Mouse (Mus musculus): ENCODE measurements at regions not wholly inside any gene's neighbourhood (a gene's known extent, or its start where the extent isn't known, plus 50 kb on each side); places are given as distances from the start of the nearest gene placed in this dataset.

GRCm38 (mm10) chr4:101354086-101354855 lies 64.8 kb upstream of the Ak4 start:
- no peak for TF ChIP-seq CTCF (IDR thresholded peaks at IDR 0.05; ENCODE audit: low read depth)
- Histone ChIP-seq H3K4me2 (ENCODE audit: low read depth) (peak overlapping the region; percentile 89), H3K9ac (peak overlapping the region; percentile 95; the same call in 1 of the 2 replicates), H3K27ac (ENCODE audit: low read depth, low read length) (no peak overlapping the region), H3K4me1 (ENCODE audit: insufficient read depth) (peaks cover 15% of the 10 kb centered on the region; the same call in 1 of the 2 replicates), H3K9me3 (ENCODE audit: low read length) (no peaks in the 10 kb centered on the region), H3K27me3 (ENCODE audit: insufficient read depth, low read length) (no peaks in the 10 kb centered on the region), H3K4me3 (ENCODE audit: low read depth, low read length) (peak overlapping the region; percentile 94), H3K36me3 (ENCODE audit: insufficient read depth) (no peaks in the 10 kb centered on the region)
- WGBS, result 24% methylated on average over 7 of the region's 7 CpGs
- DNase-seq, result no peak
- no peak for ATAC-seq

GRCm38 (mm10) chr4:101352178-101352577 lies 66.9 kb upstream of the Ak4 start:
- DNase-seq, result no peak
- H3K4me1 ChIP-seq (ENCODE audit: insufficient read depth), result 0 out of 2 replicates have a peak, but pooled peaks cover 8% of the 10 kb centered on the region
- no peak for TF ChIP-seq CTCF (IDR thresholded peaks at IDR 0.05; ENCODE audit: low read depth)

GRCm38 (mm10) chr4:101351716-101352115 lies 67.4 kb upstream of the Ak4 start:
- no peaks in the 10 kb centered on the region for H3K27me3 ChIP-seq (ENCODE audit: insufficient read depth, low read length)
- no peak overlapping the region for H3K4me3 ChIP-seq (ENCODE audit: low read depth, low read length)
- H3K9me3 ChIP-seq (ENCODE audit: low read length), result no peaks in the 10 kb centered on the region
- TF ChIP-seq CTCF (IDR thresholded peaks at IDR 0.05; ENCODE audit: low read depth), result no peak
- H3K4me1 ChIP-seq (ENCODE audit: insufficient read depth), result 0 out of 2 replicates have a peak, but pooled peaks cover 8% of the 10 kb centered on the region
- DNase-seq (no peak), ATAC-seq (no peak)
- peaks cover 7% of the 10 kb centered on the region; the same call in 1 of the 2 replicates for H3K36me3 ChIP-seq (ENCODE audit: insufficient read depth)
- no peak overlapping the region for H3K9ac ChIP-seq
- no peak overlapping the region for H3K4me2 ChIP-seq (ENCODE audit: low read depth)
- WGBS, result 95% methylated on average over 3 of the region's 3 CpGs
- H3K27ac ChIP-seq (ENCODE audit: low read depth, low read length), result no peak overlapping the region

More at GRCm38 (mm10) chr4:101352178-101352577, 66.9 kb upstream of the Ak4 start:
- WGBS, result 59% methylated on average over 4 of the region's 4 CpGs
- Histone ChIP-seq H3K9ac (no peak overlapping the region), H3K36me3 (ENCODE audit: insufficient read depth) (0 out of 2 replicates have a peak, but pooled peaks cover 4% of the 10 kb centered on the region), H3K9me3 (ENCODE audit: low read length) (no peaks in the 10 kb centered on the region), H3K27me3 (ENCODE audit: insufficient read depth, low read length) (no peaks in the 10 kb centered on the region), H3K4me3 (ENCODE audit: low read depth, low read length) (no peak overlapping the region), H3K27ac (ENCODE audit: low read depth, low read length) (no peak overlapping the region), H3K4me2 (ENCODE audit: low read depth) (no peak overlapping the region)
- ATAC-seq, result no peak

DNA sequence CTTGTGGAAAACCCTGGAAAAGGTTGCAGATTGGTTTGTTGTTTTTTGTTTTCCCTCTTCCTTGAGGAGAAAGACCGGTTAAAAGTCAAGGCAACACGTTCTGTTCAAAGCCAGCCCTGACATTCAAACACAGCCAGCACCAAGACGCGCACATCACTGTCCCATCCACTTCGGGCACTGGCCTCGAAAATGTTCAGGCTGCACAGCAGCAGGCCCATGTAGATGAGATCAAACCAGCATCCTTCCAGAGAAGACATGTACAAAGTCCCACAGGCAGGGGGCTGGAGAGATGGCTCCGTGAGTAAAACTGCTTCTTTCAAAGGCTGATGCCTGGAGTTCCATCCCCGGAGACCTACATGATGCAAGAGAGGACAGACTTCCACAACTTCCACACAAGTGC lies 68.4 kb upstream of the Ak4 start:
- H3K4me1 ChIP-seq (ENCODE audit: insufficient read depth), result 0 out of 2 replicates have a peak, but pooled peaks cover 8% of the 10 kb centered on the region
- no peak overlapping the region for H3K4me3 ChIP-seq (ENCODE audit: low read depth, low read length)
- no peaks in the 10 kb centered on the region for H3K27me3 ChIP-seq (ENCODE audit: insufficient read depth, low read length)
- no peak overlapping the region for H3K4me2 ChIP-seq (ENCODE audit: low read depth)
- H3K36me3 ChIP-seq (ENCODE audit: insufficient read depth), result peaks cover 16% of the 10 kb centered on the region
- H3K9me3 ChIP-seq (ENCODE audit: low read length), result no peaks in the 10 kb centered on the region
- no peak for TF ChIP-seq CTCF (IDR thresholded peaks at IDR 0.05; ENCODE audit: low read depth)
- ATAC-seq, result no peak
- 80% methylated on average over 8 of the region's 8 CpGs for WGBS
- no peak overlapping the region for H3K9ac ChIP-seq
- H3K27ac ChIP-seq (ENCODE audit: low read depth, low read length), result no peak overlapping the region
- no peak for DNase-seq

DNA sequence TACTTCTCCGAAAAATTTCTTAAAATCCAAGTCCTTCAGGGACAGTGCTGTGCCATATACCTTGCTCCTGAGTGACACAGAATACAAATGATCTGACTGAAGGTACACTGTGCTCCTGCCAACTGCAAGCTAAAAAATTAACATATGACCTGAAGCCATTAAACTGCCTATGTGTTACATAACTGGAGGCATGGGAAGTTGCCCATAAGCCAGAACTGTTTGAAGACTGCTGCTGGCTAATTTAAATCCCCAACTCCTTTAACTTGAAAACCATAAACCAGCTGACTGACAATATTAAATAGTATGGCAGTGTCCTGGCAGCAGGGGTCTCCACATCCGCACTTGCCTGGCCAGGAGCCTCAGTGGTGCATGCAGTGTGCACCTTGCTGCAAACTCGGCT lies 68.9 kb upstream of the Ak4 start:
- no peak for ATAC-seq
- no peak for TF ChIP-seq CTCF (IDR thresholded peaks at IDR 0.05; ENCODE audit: low read depth)
- Histone ChIP-seq H3K4me3 (ENCODE audit: low read depth, low read length) (no peak overlapping the region), H3K4me1 (ENCODE audit: insufficient read depth) (0 out of 2 replicates have a peak, but pooled peaks cover 8% of the 10 kb centered on the region), H3K4me2 (ENCODE audit: low read depth) (no peak overlapping the region), H3K27ac (ENCODE audit: low read depth, low read length) (no peak overlapping the region), H3K36me3 (ENCODE audit: insufficient read depth) (peaks cover 20% of the 10 kb centered on the region), H3K9me3 (ENCODE audit: low read length) (no peaks in the 10 kb centered on the region), H3K27me3 (ENCODE audit: insufficient read depth, low read length) (no peaks in the 10 kb centered on the region), H3K9ac (no peak overlapping the region)
- no peak for DNase-seq
- WGBS, result 85% methylated on average over 3 of the region's 3 CpGs

DNA sequence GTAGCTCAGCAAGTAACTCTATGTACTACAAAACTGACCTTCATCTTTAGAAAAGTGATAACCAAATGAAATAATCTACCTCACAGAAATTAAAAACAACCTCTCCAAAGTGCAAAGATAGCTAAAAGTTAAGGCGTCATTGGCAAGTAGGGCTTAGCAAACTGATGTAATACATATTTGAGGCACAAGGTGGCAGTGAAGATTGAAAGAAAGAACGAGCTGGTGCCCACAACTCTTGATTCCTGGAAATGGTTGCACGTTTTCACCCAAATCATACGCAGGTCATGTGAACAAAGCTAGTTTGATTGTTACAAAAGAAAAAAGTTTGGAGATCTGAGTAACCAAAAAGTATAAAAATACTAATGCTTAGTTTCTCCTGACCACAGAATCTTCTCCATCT lies 69.7 kb upstream of the Ak4 start:
- no peaks in the 10 kb centered on the region for H3K9me3 ChIP-seq (ENCODE audit: low read length)
- WGBS, result 13% methylated on average over 4 of the region's 4 CpGs
- no peak overlapping the region for H3K4me3 ChIP-seq (ENCODE audit: low read depth, low read length)
- H3K27me3 ChIP-seq (ENCODE audit: insufficient read depth, low read length), result no peaks in the 10 kb centered on the region
- H3K4me1 ChIP-seq (ENCODE audit: insufficient read depth), result 0 out of 2 replicates have a peak, but pooled peaks cover under 1% of the 10 kb centered on the region
- H3K27ac ChIP-seq (ENCODE audit: low read depth, low read length), result no peak overlapping the region
- H3K9ac ChIP-seq, result no peak overlapping the region
- peak; percentile 82 for TF ChIP-seq CTCF (IDR thresholded peaks at IDR 0.05; ENCODE audit: low read depth)
- ATAC-seq (peak; percentile 70; the same call in 1 of the 2 replicates), DNase-seq (peak; percentile 82)
- H3K4me2 ChIP-seq (ENCODE audit: low read depth), result no peak overlapping the region
- peaks cover 21% of the 10 kb centered on the region for H3K36me3 ChIP-seq (ENCODE audit: insufficient read depth)

DNA sequence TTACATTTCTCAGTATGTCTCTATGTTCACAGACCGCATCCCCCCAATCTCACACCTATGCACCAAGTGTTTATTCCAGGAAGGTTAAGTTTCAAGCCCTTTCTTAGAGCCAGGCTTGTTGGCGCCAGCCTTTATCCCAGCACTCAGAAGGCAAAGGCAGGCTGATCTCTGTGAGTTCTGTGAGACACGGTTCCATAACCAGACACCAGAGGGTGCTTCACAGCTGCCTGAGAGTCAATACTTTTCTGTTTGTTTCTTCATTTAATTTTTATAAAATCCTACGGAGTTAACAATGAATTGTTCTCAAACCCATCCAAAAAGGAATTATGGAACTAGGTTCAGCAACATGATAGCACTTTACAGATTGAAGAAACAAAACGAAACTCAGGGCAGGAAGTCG lies 71.8 kb upstream of the Ak4 start:
- 83% methylated on average over 6 of the region's 6 CpGs for WGBS
- peaks cover 31% of the 10 kb centered on the region for H3K36me3 ChIP-seq (ENCODE audit: insufficient read depth)
- H3K4me1 ChIP-seq (ENCODE audit: insufficient read depth), result no peaks in the 10 kb centered on the region
- no peak for DNase-seq
- no peaks in the 10 kb centered on the region for H3K9me3 ChIP-seq (ENCODE audit: low read length)
- peak; percentile 43 for TF ChIP-seq CTCF (IDR thresholded peaks at IDR 0.05; ENCODE audit: low read depth)
- H3K27me3 ChIP-seq (ENCODE audit: insufficient read depth, low read length), result no peaks in the 10 kb centered on the region
- H3K27ac ChIP-seq (ENCODE audit: low read depth, low read length), result no peak overlapping the region
- H3K4me2 ChIP-seq (ENCODE audit: low read depth), result no peak overlapping the region
- H3K4me3 ChIP-seq (ENCODE audit: low read depth, low read length), result no peak overlapping the region
- no peak for ATAC-seq
- no peak overlapping the region for H3K9ac ChIP-seq

Data from forebrain, postnatal 0 days (tissue).